Mouse (Mus musculus): ENCODE measurements at regions not wholly inside any gene's neighbourhood (a gene's known extent, or its start where the extent isn't known, plus 50 kb on each side); places are given as distances from the start of the nearest gene placed in this dataset.

DNA sequence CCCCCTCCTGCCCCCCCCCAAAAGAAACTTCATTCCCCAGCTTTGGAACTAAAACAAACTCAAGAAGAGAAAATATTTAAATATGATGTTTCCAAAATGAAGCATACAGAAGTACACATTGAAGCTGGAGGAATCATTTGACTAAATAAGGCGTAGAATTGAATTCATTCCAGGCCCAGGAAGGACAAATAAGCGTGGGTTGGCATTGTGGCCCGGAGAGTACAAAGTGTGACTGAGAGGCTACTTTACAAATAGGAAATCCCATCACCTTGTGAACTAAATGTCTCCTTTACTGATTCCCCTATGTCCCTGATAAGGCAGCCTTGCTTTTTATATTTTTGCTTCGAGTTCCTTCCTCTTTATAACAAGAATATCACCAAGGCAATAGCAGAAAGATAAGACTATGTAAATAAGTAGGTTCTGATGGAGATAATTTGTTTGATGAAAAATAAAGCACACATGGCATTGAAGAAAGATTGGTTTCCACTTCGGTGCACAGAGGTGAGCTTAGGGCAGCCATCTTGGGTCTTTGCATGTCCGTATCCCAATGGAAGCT is 176.4 kb upstream of the Mkln1 start:
- Histone ChIP-seq H3K4me3 (replicated peaks; ENCODE audit: low read length) (no peak overlapping the region), H3K9me3 (ENCODE audit: control insufficient read depth, low read length) (no peaks in the 10 kb centered on the region), H3K4me1 (replicated peaks; ENCODE audit: control insufficient read depth, insufficient read depth, low read length) (peaks cover 35% of the 10 kb centered on the region), H3K27ac (no peak overlapping the region), H3K4me2 (replicated peaks) (peak overlapping the region; percentile 64; the same call in 1 of the 2 replicates), H3K27me3 (ENCODE audit: control insufficient read depth, insufficient read depth, low read length) (peaks cover 46% of the 10 kb centered on the region), H3K36me3 (replicated peaks; ENCODE audit: control insufficient read depth, insufficient read depth) (no peaks in the 10 kb centered on the region), H3K9ac (no peak overlapping the region)
- ATAC-seq (ENCODE audit: low FRiP score) (no peak), DNase-seq (ENCODE audit: low spot score) (no peak)
- WGBS, result 77% methylated on average over 6 of the region's 6 CpGs

DNA sequence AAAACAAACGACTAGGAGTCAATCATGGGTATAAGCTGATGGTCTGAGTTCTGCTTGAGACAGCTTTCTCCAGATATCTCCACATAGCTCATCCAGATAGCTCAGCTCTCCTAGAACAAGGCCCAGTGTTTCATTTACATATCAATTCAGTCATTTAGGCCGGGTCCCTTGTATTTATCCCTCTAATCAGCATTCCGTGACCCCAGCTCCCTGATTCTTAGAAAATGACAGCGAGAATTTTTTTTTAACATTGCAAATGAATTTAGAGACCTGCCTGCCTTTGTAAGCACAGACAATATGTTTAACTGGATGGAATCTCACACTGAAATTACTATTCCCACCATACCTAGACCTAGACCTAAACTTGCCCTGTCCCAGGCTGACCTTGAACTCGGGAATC is 171.1 kb upstream of the Mkln1 start:
- Histone ChIP-seq H3K9me3 (ENCODE audit: control insufficient read depth, low read length) (no peaks in the 10 kb centered on the region), H3K4me2 (replicated peaks) (no peak overlapping the region), H3K27ac (no peak overlapping the region), H3K27me3 (ENCODE audit: control insufficient read depth, insufficient read depth, low read length) (peaks cover 6% of the 10 kb centered on the region; the same call in 1 of the 2 replicates), H3K4me1 (replicated peaks; ENCODE audit: control insufficient read depth, insufficient read depth, low read length) (no peaks in the 10 kb centered on the region), H3K4me3 (replicated peaks; ENCODE audit: low read length) (no peak overlapping the region), H3K36me3 (replicated peaks; ENCODE audit: control insufficient read depth, insufficient read depth) (no peaks in the 10 kb centered on the region), H3K9ac (no peak overlapping the region)
- WGBS, result 40% methylated on average over 5 of the region's 5 CpGs
- ATAC-seq (ENCODE audit: low FRiP score) (no peak), DNase-seq (ENCODE audit: low spot score) (no peak)

DNA sequence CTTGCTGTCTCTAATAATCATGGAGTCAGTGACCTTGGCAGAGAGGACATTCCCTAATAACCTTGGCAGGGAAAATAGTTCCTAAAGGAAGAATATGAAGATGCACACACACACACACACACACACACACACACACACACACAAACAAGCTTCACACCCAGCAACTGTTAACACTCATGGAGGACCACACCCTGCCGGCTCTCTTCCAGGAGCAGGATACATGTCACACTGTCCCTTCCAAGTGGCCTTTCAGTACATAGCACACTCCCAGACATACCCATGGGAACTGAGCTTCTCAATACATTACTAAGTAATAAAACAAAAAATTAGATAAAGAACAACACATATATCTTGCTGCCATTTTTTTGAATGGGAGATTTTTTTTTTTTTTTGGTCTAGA is 170.5 kb upstream of the Mkln1 start:
- no peaks in the 10 kb centered on the region for H3K36me3 ChIP-seq (replicated peaks; ENCODE audit: control insufficient read depth, insufficient read depth)
- H3K9me3 ChIP-seq (ENCODE audit: control insufficient read depth, low read length), result no peaks in the 10 kb centered on the region
- H3K9ac ChIP-seq, result no peak overlapping the region
- peaks cover 4% of the 10 kb centered on the region; the same call in 1 of the 2 replicates for H3K4me1 ChIP-seq (replicated peaks; ENCODE audit: control insufficient read depth, insufficient read depth, low read length)
- H3K27ac ChIP-seq, result no peak overlapping the region
- 100% methylated on average over 1 of the region's 1 CpGs for WGBS
- ATAC-seq (ENCODE audit: low FRiP score), result no peak
- no peak overlapping the region for H3K4me3 ChIP-seq (replicated peaks; ENCODE audit: low read length)
- H3K27me3 ChIP-seq (ENCODE audit: control insufficient read depth, insufficient read depth, low read length), result peaks cover 6% of the 10 kb centered on the region; the same call in 1 of the 2 replicates
- H3K4me2 ChIP-seq (replicated peaks), result no peak overlapping the region
- DNase-seq (ENCODE audit: low spot score), result no peak

DNA sequence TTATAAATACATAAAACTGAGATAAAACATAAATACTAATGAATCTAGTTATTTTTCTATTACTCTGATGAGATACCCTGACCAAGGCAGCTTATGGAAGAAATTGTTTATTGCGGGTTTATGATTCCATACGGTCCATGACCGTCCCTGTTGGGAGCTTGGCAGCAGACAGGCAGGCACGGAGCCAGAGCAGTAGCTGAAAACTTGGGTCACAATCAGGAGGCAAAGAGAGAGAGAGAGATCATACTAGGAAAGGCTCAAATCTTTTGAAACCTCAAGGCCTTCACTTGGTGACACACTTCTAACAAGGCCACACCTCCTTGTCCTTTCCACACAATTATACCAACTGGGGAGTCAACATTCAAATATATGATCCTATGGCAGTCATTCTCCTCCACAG is 166.7 kb upstream of the Mkln1 start:
- no peak overlapping the region for H3K27ac ChIP-seq
- ATAC-seq (ENCODE audit: low FRiP score), result no peak

DNA sequence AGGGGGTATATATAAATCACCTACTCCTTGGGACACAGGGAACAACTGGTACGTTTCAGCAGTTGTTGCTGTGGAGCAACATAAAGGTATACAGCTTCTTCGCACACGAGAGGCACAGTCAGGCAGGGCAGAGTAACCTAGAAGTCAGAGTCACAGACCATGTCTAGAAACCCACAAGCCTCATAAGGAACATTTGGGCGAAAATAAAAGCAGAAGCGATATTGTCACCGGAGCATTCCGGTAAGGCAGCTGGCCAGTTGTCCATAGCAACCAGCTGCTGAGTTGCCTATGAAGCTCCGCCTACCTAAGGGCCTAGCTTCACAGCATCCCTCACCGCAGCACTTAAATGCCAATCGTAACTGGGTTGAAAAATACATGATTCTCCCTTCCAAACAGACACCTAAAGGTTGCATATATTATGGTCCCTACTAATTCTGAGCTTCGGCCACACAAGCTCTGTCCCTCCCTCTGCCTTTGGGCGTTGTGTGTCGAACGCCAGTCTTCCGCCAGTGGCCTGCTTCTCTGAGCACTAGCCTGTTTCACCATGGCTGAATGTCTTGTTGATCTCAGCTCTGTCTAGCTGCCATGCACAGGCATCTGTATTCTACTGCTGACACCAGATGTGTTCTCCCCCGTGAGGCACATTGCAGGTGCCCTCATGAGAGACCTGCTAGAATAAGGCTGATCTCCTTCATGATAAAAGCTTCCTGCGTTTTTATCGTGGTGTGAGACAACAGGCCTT is 165.1 kb upstream of the Mkln1 start:
- Histone ChIP-seq H3K9ac (0 out of 2 replicates have a peak overlapping the region, but pooled peaks have one; percentile 20), H3K4me3 (replicated peaks; ENCODE audit: low read length) (no peak overlapping the region)
- ATAC-seq (ENCODE audit: low FRiP score), result 0 out of 2 replicates have a peak, but pooled peaks have one; percentile 48

More for the DNA sequence above, 166.7 kb upstream of the Mkln1 start:
- Histone ChIP-seq H3K9me3 (ENCODE audit: control insufficient read depth, low read length) (no peaks in the 10 kb centered on the region), H3K9ac (no peak overlapping the region), H3K36me3 (replicated peaks; ENCODE audit: control insufficient read depth, insufficient read depth) (no peaks in the 10 kb centered on the region), H3K27me3 (ENCODE audit: control insufficient read depth, insufficient read depth, low read length) (no peaks in the 10 kb centered on the region), H3K4me2 (replicated peaks) (no peak overlapping the region), H3K4me3 (replicated peaks; ENCODE audit: low read length) (no peak overlapping the region), H3K4me1 (replicated peaks; ENCODE audit: control insufficient read depth, insufficient read depth, low read length) (peaks cover 14% of the 10 kb centered on the region)
- 79% methylated on average over 4 of the region's 4 CpGs for WGBS
- DNase-seq (ENCODE audit: low spot score), result no peak

DNA sequence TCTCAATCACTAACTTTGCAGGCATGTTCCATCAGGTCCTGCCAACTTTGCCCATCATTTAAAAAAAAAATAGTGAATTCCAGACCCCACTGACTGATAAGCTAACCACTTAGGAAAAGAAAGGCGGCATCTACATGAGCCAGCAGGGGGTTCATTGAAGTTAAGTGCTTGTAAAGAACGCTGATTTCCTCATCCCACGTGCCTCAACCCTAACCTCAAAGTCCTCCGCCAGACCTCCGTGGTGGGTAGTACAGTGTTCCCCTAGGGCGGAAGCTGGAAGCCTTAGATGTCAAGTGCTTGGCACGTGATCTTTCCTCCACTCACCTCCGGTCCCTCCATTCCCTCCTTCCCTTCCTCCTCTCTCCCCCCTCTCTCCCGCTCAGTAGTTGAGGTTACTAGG is 158.5 kb upstream of the Mkln1 start:
- Histone ChIP-seq H3K27me3 (ENCODE audit: control insufficient read depth, insufficient read depth, low read length) (no peaks in the 10 kb centered on the region), H3K36me3 (replicated peaks; ENCODE audit: control insufficient read depth, insufficient read depth) (no peaks in the 10 kb centered on the region), H3K9ac (no peak overlapping the region), H3K4me2 (replicated peaks) (no peak overlapping the region), H3K9me3 (ENCODE audit: control insufficient read depth, low read length) (no peaks in the 10 kb centered on the region), H3K27ac (no peak overlapping the region), H3K4me3 (replicated peaks; ENCODE audit: low read length) (no peak overlapping the region), H3K4me1 (replicated peaks; ENCODE audit: control insufficient read depth, insufficient read depth, low read length) (no peaks in the 10 kb centered on the region; the same call in 1 of the 2 replicates)
- no peak for ATAC-seq (ENCODE audit: low FRiP score)
- no peak for DNase-seq (ENCODE audit: low spot score)
- WGBS, result 13% methylated on average over 9 of the region's 9 CpGs

More for the DNA sequence above, 165.1 kb upstream of the Mkln1 start:
- 28% methylated on average over 18 of the region's 18 CpGs for WGBS
- Histone ChIP-seq H3K9me3 (ENCODE audit: control insufficient read depth, low read length) (no peaks in the 10 kb centered on the region), H3K27me3 (ENCODE audit: control insufficient read depth, insufficient read depth, low read length) (no peaks in the 10 kb centered on the region), H3K27ac (peak overlapping the region; percentile 76), H3K4me2 (replicated peaks) (peak overlapping the region; percentile 12; the same call in 1 of the 2 replicates), H3K36me3 (replicated peaks; ENCODE audit: control insufficient read depth, insufficient read depth) (no peaks in the 10 kb centered on the region), H3K4me1 (replicated peaks; ENCODE audit: control insufficient read depth, insufficient read depth, low read length) (peaks cover 14% of the 10 kb centered on the region)
- no peak for DNase-seq (ENCODE audit: low spot score)

DNA sequence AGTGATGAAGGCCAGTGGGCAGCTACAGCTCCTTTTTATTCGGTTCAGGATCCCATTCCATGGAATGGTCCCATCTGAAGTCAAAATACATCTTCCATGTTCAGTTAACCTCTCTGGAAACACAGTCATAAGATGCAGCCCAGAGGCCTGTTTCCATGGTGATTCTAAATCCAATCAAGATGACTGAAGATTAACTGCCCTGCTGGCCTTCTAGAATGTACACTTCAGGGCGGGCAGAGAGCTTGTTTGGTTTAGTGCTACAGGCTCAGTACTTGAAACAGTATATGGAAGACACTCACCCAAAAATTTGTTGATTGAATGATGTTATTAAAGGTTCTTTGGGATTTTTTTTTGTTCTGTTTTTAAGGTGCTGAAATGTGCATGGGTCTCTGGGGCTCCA is 148.0 kb upstream of the Mkln1 start:
- Histone ChIP-seq H3K27me3 (ENCODE audit: control insufficient read depth, insufficient read depth, low read length) (no peaks in the 10 kb centered on the region), H3K27ac (no peak overlapping the region), H3K4me1 (replicated peaks; ENCODE audit: control insufficient read depth, insufficient read depth, low read length) (no peaks in the 10 kb centered on the region), H3K4me3 (replicated peaks; ENCODE audit: low read length) (no peak overlapping the region), H3K9me3 (ENCODE audit: control insufficient read depth, low read length) (no peaks in the 10 kb centered on the region), H3K9ac (no peak overlapping the region), H3K4me2 (replicated peaks) (no peak overlapping the region), H3K36me3 (replicated peaks; ENCODE audit: control insufficient read depth, insufficient read depth) (no peaks in the 10 kb centered on the region)
- no peak for ATAC-seq (ENCODE audit: low FRiP score)
- no peak for DNase-seq (ENCODE audit: low spot score)
- 73% methylated on average over 2 of the region's 2 CpGs for WGBS

DNA sequence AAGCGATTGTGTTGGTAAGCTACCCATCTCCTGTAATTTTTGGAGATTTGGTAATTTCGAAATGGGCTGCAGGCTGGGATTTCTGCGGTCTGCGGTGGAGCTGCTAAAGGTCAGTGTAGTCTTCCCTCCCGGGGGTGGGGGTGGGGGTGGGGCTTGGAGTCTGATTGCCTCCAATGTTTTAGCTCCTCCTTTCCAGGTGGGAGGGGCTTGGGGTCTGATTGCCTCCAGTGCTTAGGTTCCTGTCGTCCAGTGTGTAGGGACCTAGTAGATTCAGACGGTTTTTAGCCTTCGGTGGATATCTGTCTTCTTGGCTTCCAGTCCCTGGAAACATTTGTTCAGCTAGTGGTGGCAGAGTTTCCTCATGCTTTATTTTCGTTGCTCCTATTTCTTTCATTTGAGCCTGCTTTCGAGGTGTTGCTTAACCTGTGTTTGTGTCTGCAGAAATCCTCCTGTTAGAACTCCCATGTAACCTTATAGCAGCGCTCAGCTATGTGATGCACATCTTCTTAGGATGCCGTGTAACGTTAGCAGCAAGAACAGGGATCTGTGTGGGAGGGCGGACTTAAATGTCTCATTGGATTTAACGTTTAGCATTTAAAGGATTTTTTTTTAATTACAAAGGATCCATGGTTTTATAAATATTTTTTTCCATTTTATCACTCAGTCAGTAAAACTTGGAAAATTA is 145.1 kb upstream of the Mkln1 start:
- 28% methylated on average over 15 of the region's 15 CpGs for WGBS
- Histone ChIP-seq H3K4me1 (replicated peaks; ENCODE audit: control insufficient read depth, insufficient read depth, low read length) (no peaks in the 10 kb centered on the region), H3K9ac (no peak overlapping the region), H3K4me3 (replicated peaks; ENCODE audit: low read length) (no peak overlapping the region), H3K27me3 (ENCODE audit: control insufficient read depth, insufficient read depth, low read length) (no peaks in the 10 kb centered on the region), H3K4me2 (replicated peaks) (peak overlapping the region; percentile 13; the same call in 1 of the 2 replicates), H3K27ac (no peak overlapping the region), H3K36me3 (replicated peaks; ENCODE audit: control insufficient read depth, insufficient read depth) (no peaks in the 10 kb centered on the region), H3K9me3 (ENCODE audit: control insufficient read depth, low read length) (no peaks in the 10 kb centered on the region)
- ATAC-seq (ENCODE audit: low FRiP score), result no peak
- no peak for DNase-seq (ENCODE audit: low spot score)

DNA sequence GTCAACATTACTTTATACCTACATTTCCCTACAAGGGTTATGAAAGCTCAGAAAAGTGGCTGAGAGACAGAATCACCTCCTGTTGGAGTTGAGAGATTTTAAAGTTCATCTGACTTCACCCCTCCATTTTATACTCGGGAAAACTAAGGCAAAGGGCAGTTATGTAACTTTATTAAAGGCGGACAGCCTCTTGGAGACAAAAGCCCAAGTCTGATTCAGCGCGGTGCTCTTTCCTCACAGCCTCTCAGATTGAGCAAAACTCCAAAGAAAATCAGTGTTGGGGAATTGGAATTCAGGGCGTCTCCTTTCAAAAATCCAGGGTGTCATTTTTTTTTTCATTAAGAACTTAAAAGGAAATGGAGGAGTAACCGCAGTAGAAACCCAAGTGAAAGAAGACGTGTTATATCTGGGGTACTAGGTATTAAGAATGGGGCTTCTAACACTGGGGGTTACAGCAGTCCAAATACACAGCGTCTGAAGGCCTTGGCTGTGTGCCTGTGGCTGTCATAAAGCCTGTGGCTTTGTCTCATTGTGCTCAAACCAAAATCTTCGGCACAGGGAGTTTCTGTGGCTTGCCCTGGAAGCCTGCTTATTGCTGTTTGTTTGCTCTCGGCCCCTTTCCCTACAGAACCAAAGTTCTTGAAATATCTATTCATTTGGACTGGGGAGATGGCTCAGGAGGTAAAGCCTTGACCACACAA is 137.7 kb upstream of the Mkln1 start:
- no peak overlapping the region for H3K9ac ChIP-seq
- H3K4me1 ChIP-seq (replicated peaks; ENCODE audit: control insufficient read depth, insufficient read depth, low read length), result no peaks in the 10 kb centered on the region
- H3K27me3 ChIP-seq (ENCODE audit: control insufficient read depth, insufficient read depth, low read length), result no peaks in the 10 kb centered on the region
- H3K36me3 ChIP-seq (replicated peaks; ENCODE audit: control insufficient read depth, insufficient read depth), result no peaks in the 10 kb centered on the region
- no peak for ATAC-seq (ENCODE audit: low FRiP score)
- H3K4me3 ChIP-seq (replicated peaks; ENCODE audit: low read length), result no peak overlapping the region
- 84% methylated on average over 10 of the region's 10 CpGs for WGBS
- no peak overlapping the region for H3K4me2 ChIP-seq (replicated peaks)
- H3K27ac ChIP-seq, result no peak overlapping the region
- no peak for DNase-seq (ENCODE audit: low spot score)
- no peaks in the 10 kb centered on the region for H3K9me3 ChIP-seq (ENCODE audit: control insufficient read depth, low read length)
